Mouse (Mus musculus): ENCODE data around the gene Wdr77. TPM values are rescaled to one million over a fixed set of nuclear protein-coding genes. Genes with fewer than 3 reads are reported as not detected.
"Not testable (repeated sequence)": the region's sequence is repeated elsewhere in the genome, so short reads cannot be mapped to it uniquely, and the experiment has no call there.

Gene Wdr77
- 154 and 165 TPM in 2 replicates for polyA plus RNA-seq (2014; fragmentation: Nextera tagmentation; extraction: Ambion mirVana)

DNA sequence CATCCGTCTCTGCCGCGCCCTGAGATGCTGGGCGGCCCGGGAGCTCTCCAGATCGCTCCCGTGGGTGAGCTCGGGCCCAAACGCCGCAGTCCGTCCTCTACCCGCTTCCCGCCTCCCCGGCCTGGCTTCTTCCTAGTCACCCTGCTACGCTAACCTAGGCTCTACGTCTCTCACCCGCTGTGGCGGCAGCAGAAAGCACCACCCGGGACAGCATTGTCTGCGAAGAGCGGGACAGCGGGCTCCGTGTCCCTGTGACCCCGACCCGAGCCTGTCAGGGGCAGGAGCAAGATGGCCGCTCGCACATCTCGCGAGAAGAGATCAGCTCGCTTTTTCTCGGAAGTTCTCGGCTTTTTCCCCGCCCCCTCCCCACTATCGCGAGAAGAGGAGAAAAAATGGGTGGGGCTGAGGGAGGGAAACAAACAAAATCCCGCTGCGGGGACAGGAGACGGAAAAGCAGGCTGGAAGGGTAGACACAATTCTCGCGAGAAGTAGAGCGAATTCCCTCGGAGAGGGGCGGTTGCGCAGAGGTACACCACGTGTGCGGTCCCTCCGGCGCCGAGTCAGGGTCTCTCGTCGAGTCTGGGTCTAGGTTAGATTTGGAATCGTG lies at the start of gene Wdr77:
Gene Wdr77 (plus strand): TSS at position 396 of the 607 bp plus-strand sequence.
- H3K36me3 ChIP-seq (ENCODE audit: insufficient read depth), result peaks cover 48% of the 10 kb centered on the region
- under 1% methylated on average over 52 of the region's 52 CpGs for WGBS
- H3K4me1 ChIP-seq (ENCODE audit: insufficient read depth), result peaks cover 7% of the 10 kb centered on the region; the same call in 1 of the 2 replicates
- no peaks in the 10 kb centered on the region for H3K9me3 ChIP-seq (ENCODE audit: low read depth, low read length)
- H3K27me3 ChIP-seq (ENCODE audit: insufficient read depth, low read length), result no peaks in the 10 kb centered on the region
- peak within 1 kb of the TSS; percentile 91 for H3K4me2 ChIP-seq
- H3K27ac ChIP-seq (ENCODE audit: low read depth), result peak within 1 kb of the TSS; percentile 80
- DNase-seq (peak; percentile 99), ATAC-seq (ENCODE audit: insufficient read depth) (peak; percentile 97)
- peak within 1 kb of the TSS; percentile 96 for H3K9ac ChIP-seq
- peak within 1 kb of the TSS; percentile 84 for H3K4me3 ChIP-seq (ENCODE audit: low read depth, low read length)
- TF ChIP-seq CTCF (IDR thresholded peaks at IDR 0.05; ENCODE audit: low read depth), result no peak

DNA sequence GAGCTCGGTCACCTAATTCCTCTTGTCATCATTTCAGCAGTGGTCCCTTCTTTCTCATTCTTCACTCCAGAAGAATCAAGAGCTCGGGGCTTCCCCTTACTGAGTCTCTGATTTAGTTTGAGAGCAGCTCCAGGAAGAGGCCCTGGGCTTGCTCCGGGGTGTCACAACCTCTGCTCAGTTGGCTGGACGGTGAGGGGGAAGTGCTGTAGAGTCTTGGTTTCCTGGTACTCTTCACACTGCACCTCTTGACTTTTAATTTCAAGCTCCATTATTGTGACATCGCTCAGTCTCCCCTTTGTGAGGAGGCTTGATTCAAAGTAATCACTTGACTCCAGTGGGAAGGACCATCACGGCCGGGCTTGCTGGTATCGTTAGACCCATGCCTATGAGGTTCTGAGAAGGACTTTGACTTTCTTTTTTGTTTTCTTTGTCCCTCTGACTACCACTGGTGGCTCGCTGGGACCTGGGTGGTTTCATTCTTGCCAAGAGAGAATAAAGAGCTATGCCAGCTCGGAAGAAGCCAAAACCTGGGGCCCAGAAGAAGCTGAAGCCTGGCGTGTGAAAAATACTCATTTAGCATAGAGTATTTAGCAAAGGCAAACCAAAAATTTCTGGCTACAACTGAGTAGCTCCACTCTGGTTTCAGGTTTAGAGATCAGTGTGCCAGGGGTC lies 48.5 kb upstream of the Wdr77 start:
- no peak for TF ChIP-seq CTCF (IDR thresholded peaks at IDR 0.05; ENCODE audit: low read depth)
- DNase-seq (no peak), ATAC-seq (ENCODE audit: insufficient read depth) (no peak)
- H3K27ac ChIP-seq (ENCODE audit: low read depth), result no peak overlapping the region
- WGBS, result 79% methylated on average over 11 of the region's 11 CpGs
- no peak overlapping the region for H3K4me3 ChIP-seq (ENCODE audit: low read depth, low read length)
- H3K9me3 ChIP-seq (ENCODE audit: low read depth, low read length), result no peaks in the 10 kb centered on the region
- H3K36me3 ChIP-seq (ENCODE audit: insufficient read depth), result no peaks in the 10 kb centered on the region
- H3K27me3 ChIP-seq (ENCODE audit: insufficient read depth, low read length), result no peaks in the 10 kb centered on the region
- 0 out of 2 replicates have a peak, but pooled peaks cover 7% of the 10 kb centered on the region for H3K4me1 ChIP-seq (ENCODE audit: insufficient read depth)
- H3K9ac ChIP-seq, result no peak overlapping the region
- H3K4me2 ChIP-seq, result no peak overlapping the region

- Histone ChIP-seq H3K4me2 (no peak overlapping the region), H3K4me3 (ENCODE audit: low read depth, low read length) (no peak overlapping the region), H3K36me3 (ENCODE audit: insufficient read depth) (no peaks in the 10 kb centered on the region), H3K9me3 (ENCODE audit: low read depth, low read length) (no peaks in the 10 kb centered on the region), H3K4me1 (ENCODE audit: insufficient read depth) (0 out of 2 replicates have a peak, but pooled peaks cover 7% of the 10 kb centered on the region), H3K27ac (ENCODE audit: low read depth) (no peak overlapping the region), H3K27me3 (ENCODE audit: insufficient read depth, low read length) (no peaks in the 10 kb centered on the region), H3K9ac (no peak overlapping the region)
- WGBS, result 39% methylated on average over 9 of the region's 9 CpGs
- TF ChIP-seq CTCF (IDR thresholded peaks at IDR 0.05; ENCODE audit: low read depth), result no peak
- ATAC-seq (ENCODE audit: insufficient read depth), result no peak
- DNase-seq, result no peak
Observed at GRCm38 (mm10) chr3:105912097-105912880, 46.9 kb upstream of the Wdr77 start.

DNA sequence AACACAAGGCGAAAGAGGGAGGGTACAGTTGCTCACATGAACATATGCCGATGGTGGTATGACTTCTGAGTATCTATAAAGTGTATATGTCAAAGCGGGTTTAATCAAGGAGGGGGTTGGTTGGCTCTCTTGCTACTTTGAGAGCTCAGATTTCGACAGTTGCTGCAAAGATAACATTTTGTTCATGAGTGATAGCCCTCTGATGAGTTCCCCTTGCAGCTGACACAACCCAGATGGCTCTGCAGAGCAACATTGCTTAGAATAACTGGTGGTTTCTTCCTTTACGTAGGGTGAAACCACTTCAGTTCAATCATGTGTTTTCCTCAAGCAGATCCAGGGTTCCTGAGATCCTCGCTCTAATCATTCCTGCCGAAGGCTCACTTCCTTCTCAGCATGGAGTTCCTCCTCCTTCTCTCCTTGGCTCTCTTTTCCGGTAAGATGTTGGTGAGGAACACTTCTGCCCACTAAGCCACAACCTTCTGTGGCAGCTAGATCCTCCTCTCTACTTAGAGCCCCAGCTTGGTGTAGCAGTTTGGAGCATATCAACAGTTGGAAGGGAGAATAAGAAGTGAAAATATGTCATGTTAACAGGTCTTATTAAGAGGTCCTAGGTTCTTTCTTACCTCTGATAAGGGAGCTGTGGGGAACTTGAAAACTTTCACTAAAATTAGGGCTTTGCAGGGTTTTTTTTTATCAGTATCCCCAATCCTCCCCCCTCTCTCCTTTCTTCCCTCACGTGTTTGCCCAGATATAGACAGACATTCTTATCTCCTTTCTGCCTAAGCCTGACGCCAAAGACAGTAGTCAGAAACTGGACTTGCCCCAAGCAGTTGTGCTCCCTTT lies 45.1 kb upstream of the Wdr77 start:
- Histone ChIP-seq H3K4me2 (no peak overlapping the region), H3K9ac (no peak overlapping the region), H3K9me3 (ENCODE audit: low read depth, low read length) (no peaks in the 10 kb centered on the region), H3K27me3 (ENCODE audit: insufficient read depth, low read length) (no peaks in the 10 kb centered on the region), H3K4me3 (ENCODE audit: low read depth, low read length) (no peak overlapping the region), H3K4me1 (ENCODE audit: insufficient read depth) (0 out of 2 replicates have a peak, but pooled peaks cover 7% of the 10 kb centered on the region), H3K27ac (ENCODE audit: low read depth) (no peak overlapping the region), H3K36me3 (ENCODE audit: insufficient read depth) (no peaks in the 10 kb centered on the region)
- WGBS, result 22% methylated on average over 10 of the region's 10 CpGs
- TF ChIP-seq CTCF (IDR thresholded peaks at IDR 0.05; ENCODE audit: low read depth), result no peak
- ATAC-seq (ENCODE audit: insufficient read depth), result peak; percentile 47
- DNase-seq, result peak; percentile 51

DNA sequence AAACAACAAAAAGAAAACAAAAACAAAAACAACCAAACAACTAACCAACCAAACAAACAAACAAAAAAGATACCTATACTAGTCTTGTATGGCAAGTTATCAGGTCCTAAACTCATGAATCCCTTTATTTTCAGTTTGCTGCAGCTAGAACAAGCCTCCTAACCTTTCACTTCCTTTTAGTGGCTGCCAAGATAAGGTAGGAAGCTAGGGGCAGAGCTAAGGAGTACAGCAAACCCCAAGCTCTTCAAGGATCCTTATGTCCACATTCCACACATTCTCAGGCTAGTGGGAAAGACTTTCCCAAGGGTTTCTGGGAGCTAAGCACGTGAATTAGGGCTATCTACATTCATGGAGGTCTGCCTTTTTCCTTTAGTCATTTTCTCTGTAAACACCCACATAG lies 43.9 kb upstream of the Wdr77 start:
- Histone ChIP-seq H3K9me3 (ENCODE audit: low read depth, low read length) (no peaks in the 10 kb centered on the region), H3K4me3 (ENCODE audit: low read depth, low read length) (no peak overlapping the region), H3K4me2 (no peak overlapping the region), H3K27me3 (ENCODE audit: insufficient read depth, low read length) (no peaks in the 10 kb centered on the region), H3K36me3 (ENCODE audit: insufficient read depth) (no peaks in the 10 kb centered on the region), H3K4me1 (ENCODE audit: insufficient read depth) (0 out of 2 replicates have a peak, but pooled peaks cover 7% of the 10 kb centered on the region), H3K9ac (no peak overlapping the region), H3K27ac (ENCODE audit: low read depth) (no peak overlapping the region)
- peak; percentile 76 for ATAC-seq (ENCODE audit: insufficient read depth)
- peak; percentile 47 for DNase-seq
- WGBS, result 19% methylated on average over 1 of the region's 1 CpGs
- peak; percentile 29; the same call in 1 of the 2 replicates for TF ChIP-seq CTCF (IDR thresholded peaks at IDR 0.05; ENCODE audit: low read depth)

GRCm38 (mm10) chr3:105916455-105916854 lies 42.7 kb upstream of the Wdr77 start:
- H3K4me3 ChIP-seq (ENCODE audit: low read depth, low read length); H3K4me2 ChIP-seq; H3K36me3 ChIP-seq (ENCODE audit: insufficient read depth); H3K27me3 ChIP-seq (ENCODE audit: insufficient read depth, low read length); H3K4me1 ChIP-seq (ENCODE audit: insufficient read depth); H3K9me3 ChIP-seq (ENCODE audit: low read depth, low read length); H3K27ac ChIP-seq (ENCODE audit: low read depth); H3K9ac ChIP-seq; ATAC-seq (ENCODE audit: insufficient read depth); DNase-seq: not testable (repeated sequence)
